Mouse (Mus musculus): ENCODE results near the gene Colq. TPM values are rescaled to one million over a fixed set of nuclear protein-coding genes. Genes with fewer than 3 reads are reported as not detected.

Gene Colq
- polyA plus RNA-seq, 1 experiment from 2014 or later, result 0.08 TPM

DNA sequence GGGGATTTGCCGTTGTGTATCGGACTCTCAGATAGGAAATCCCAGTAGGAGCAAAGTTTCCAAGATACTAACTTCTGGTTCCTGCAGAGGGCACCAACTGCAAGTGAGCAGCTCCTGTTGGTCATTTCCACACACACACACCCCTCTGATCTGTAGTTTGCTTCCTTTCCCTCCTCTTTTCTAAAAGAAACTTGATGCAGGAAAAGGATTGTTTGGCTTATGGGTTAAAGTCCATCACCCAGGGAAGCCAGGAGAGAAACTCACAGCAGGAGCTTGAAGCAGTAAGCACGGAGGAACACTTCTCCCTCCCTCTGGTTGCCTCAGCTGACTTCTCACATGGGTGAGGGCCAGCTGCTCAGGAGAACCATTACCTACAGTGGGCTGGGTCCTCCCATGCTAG lies 72.0 kb downstream of the Colq start:
- Histone ChIP-seq H3K9ac (ENCODE audit: low read length) (no peak overlapping the region), H3K36me3 (ENCODE audit: control insufficient read depth, insufficient read depth, low read length) (no peaks in the 10 kb centered on the region), H3K27me3 (replicated peaks; ENCODE audit: control insufficient read depth, insufficient read depth, low read length) (no peaks in the 10 kb centered on the region), H3K4me2 (ENCODE audit: low read length) (no peak overlapping the region), H3K4me1 (ENCODE audit: control insufficient read depth, insufficient read depth, low read length) (no peaks in the 10 kb centered on the region), H3K27ac (ENCODE audit: low read depth, low read length) (no peak overlapping the region), H3K9me3 (replicated peaks; ENCODE audit: control insufficient read depth, low read length) (0 out of 2 replicates have a peak, but pooled peaks cover 6% of the 10 kb centered on the region), H3K4me3 (ENCODE audit: low read depth, low read length) (no peak overlapping the region)
- WGBS, result 57% methylated on average over 3 of the region's 3 CpGs
- ATAC-seq (no peak), DNase-seq (ENCODE audit: low spot score) (no peak)

DNA sequence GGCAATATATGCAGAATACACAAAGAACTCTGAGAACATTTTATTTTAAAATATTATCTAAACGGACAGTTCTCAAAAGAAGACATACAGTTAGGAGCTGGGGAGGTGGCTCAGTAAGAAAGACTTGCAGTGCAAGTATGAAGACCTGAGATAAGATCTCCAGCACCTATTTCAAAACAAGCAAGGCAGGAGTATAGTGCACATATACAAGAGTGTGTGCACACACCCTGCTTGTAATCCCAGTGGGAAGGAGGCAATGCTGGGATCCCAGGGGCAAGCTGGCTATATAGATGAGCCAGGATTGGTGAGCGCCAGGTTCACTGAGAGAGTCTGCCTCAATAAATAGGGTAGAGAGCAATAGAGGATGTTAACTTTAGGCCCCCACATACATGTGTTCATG lies 75.2 kb downstream of the Colq start:
- no peak overlapping the region for H3K27ac ChIP-seq (ENCODE audit: low read depth, low read length)
- no peak overlapping the region for H3K9ac ChIP-seq (ENCODE audit: low read length)
- no peaks in the 10 kb centered on the region for H3K4me1 ChIP-seq (ENCODE audit: control insufficient read depth, insufficient read depth, low read length)
- no peaks in the 10 kb centered on the region for H3K27me3 ChIP-seq (replicated peaks; ENCODE audit: control insufficient read depth, insufficient read depth, low read length)
- no peak for ATAC-seq
- no peak for DNase-seq (ENCODE audit: low spot score)
- H3K9me3 ChIP-seq (replicated peaks; ENCODE audit: control insufficient read depth, low read length), result 0 out of 2 replicates have a peak, but pooled peaks cover 6% of the 10 kb centered on the region
- H3K36me3 ChIP-seq (ENCODE audit: control insufficient read depth, insufficient read depth, low read length), result no peaks in the 10 kb centered on the region
- WGBS, result 91% methylated on average over 2 of the region's 2 CpGs
- no peak overlapping the region for H3K4me2 ChIP-seq (ENCODE audit: low read length)
- no peak overlapping the region for H3K4me3 ChIP-seq (ENCODE audit: low read depth, low read length)

DNA sequence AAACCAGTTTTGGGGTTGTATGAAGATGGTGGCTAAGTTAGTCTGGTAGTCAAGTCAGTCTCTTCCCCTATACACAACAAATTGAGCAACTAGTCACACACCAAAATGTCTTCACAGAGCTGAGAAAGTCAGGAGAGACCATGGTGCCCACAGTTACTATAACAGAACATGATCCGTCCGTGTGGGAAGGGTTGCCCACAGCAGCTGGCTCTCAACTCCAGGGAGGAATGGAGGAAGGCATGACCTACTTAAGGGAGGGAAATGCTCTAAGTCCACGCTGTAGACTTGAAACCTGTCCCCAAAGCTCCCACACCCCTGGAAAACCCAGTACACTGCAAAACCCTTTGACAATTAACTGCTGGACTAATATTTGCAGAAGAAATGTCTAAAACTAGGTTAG lies 80.8 kb downstream of the Colq start:
- DNase-seq (ENCODE audit: low spot score) (no peak), ATAC-seq (no peak)
- Histone ChIP-seq H3K36me3 (ENCODE audit: control insufficient read depth, insufficient read depth, low read length) (peaks cover 45% of the 10 kb centered on the region), H3K4me2 (ENCODE audit: low read length) (no peak overlapping the region), H3K27ac (ENCODE audit: low read depth, low read length) (no peak overlapping the region), H3K4me3 (ENCODE audit: low read depth, low read length) (no peak overlapping the region), H3K9me3 (replicated peaks; ENCODE audit: control insufficient read depth, low read length) (0 out of 2 replicates have a peak, but pooled peaks cover 6% of the 10 kb centered on the region), H3K27me3 (replicated peaks; ENCODE audit: control insufficient read depth, insufficient read depth, low read length) (no peaks in the 10 kb centered on the region), H3K9ac (ENCODE audit: low read length) (no peak overlapping the region), H3K4me1 (ENCODE audit: control insufficient read depth, insufficient read depth, low read length) (no peaks in the 10 kb centered on the region)
- WGBS, result 94% methylated on average over 3 of the region's 3 CpGs

DNA sequence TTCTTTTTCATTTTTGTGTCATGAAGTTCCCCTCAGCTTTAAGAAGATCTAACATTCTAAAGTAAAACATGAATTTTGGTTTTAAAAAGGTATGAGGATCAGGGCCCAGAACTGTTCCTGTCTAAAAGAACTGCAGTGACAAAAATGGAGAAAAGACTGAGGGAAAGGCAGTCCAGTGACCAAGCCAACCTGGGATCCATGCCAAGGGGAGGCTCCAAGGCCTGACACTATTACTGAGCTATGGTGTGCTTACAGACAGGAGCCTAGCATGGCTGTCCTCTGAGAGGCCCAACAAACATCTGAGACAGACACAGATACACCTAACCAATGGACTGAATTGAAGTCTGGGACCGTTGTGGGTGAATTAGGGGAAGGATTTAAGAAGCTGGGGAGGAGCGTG lies 81.2 kb downstream of the Colq start:
- Histone ChIP-seq H3K4me3 (ENCODE audit: low read depth, low read length) (no peak overlapping the region), H3K36me3 (ENCODE audit: control insufficient read depth, insufficient read depth, low read length) (peaks cover 49% of the 10 kb centered on the region), H3K4me2 (ENCODE audit: low read length) (no peak overlapping the region), H3K27ac (ENCODE audit: low read depth, low read length) (no peak overlapping the region), H3K9me3 (replicated peaks; ENCODE audit: control insufficient read depth, low read length) (0 out of 2 replicates have a peak, but pooled peaks cover 6% of the 10 kb centered on the region), H3K9ac (ENCODE audit: low read length) (no peak overlapping the region), H3K4me1 (ENCODE audit: control insufficient read depth, insufficient read depth, low read length) (no peaks in the 10 kb centered on the region), H3K27me3 (replicated peaks; ENCODE audit: control insufficient read depth, insufficient read depth, low read length) (no peaks in the 10 kb centered on the region)
- no peak for ATAC-seq
- WGBS, result 88% methylated on average over 2 of the region's 2 CpGs
- DNase-seq (ENCODE audit: low spot score), result peak; percentile 9

DNA sequence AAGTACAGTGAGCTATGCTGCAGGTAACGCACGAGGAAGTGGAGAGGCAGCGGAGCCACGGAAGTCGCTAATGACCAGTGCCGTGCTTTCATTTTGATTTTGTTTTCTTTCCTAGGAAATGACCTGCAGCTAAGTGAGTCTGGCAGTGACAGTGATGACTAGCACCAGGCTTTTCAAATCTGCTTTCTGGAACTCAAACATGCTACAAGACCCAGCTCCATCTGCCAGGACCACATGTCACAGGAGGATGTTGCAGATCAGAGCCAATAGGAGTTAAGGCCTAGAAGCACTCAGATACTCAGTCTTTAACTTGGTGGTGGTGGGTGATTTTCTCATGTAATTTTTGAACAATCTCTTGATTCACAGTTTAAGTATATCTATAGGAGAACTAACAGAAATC lies 84.7 kb downstream of the Colq start:
- WGBS, result 95% methylated on average over 6 of the region's 6 CpGs
- Histone ChIP-seq H3K9ac (ENCODE audit: low read length) (no peak overlapping the region), H3K9me3 (replicated peaks; ENCODE audit: control insufficient read depth, low read length) (no peaks in the 10 kb centered on the region), H3K4me1 (ENCODE audit: control insufficient read depth, insufficient read depth, low read length) (no peaks in the 10 kb centered on the region), H3K36me3 (ENCODE audit: control insufficient read depth, insufficient read depth, low read length) (peaks cover 83% of the 10 kb centered on the region), H3K27ac (ENCODE audit: low read depth, low read length) (no peak overlapping the region), H3K4me3 (ENCODE audit: low read depth, low read length) (no peak overlapping the region), H3K4me2 (ENCODE audit: low read length) (no peak overlapping the region), H3K27me3 (replicated peaks; ENCODE audit: control insufficient read depth, insufficient read depth, low read length) (no peaks in the 10 kb centered on the region)
- DNase-seq (ENCODE audit: low spot score) (peak; percentile 42), ATAC-seq (no peak)

DNA sequence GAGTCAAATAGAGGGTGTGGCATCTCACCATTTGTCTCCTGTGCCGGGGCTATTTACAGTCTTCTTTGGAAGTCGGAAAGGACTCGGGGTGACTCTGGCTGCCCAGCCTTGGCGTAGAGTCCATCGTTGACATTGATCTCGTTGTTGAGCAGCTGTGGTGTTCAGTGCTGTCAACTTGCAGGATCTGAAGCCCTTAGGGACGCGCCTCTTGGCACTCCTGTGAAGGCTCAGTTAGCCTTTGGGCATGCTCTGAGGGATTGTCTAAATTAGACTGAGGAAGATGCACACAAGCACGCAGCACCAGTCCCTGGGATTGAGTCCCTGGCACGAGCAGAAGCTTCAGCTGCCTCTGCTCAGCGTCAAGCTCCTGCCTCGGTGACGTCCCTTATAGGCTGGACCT lies 87.7 kb downstream of the Colq start:
- Histone ChIP-seq H3K9ac (ENCODE audit: low read length) (no peak overlapping the region), H3K9me3 (replicated peaks; ENCODE audit: control insufficient read depth, low read length) (no peaks in the 10 kb centered on the region), H3K27ac (ENCODE audit: low read depth, low read length) (no peak overlapping the region), H3K36me3 (ENCODE audit: control insufficient read depth, insufficient read depth, low read length) (peaks cover 95% of the 10 kb centered on the region), H3K4me2 (ENCODE audit: low read length) (no peak overlapping the region), H3K27me3 (replicated peaks; ENCODE audit: control insufficient read depth, insufficient read depth, low read length) (no peaks in the 10 kb centered on the region), H3K4me3 (ENCODE audit: low read depth, low read length) (no peak overlapping the region), H3K4me1 (ENCODE audit: control insufficient read depth, insufficient read depth, low read length) (no peaks in the 10 kb centered on the region)
- 92% methylated on average over 13 of the region's 13 CpGs for WGBS
- DNase-seq (ENCODE audit: low spot score) (no peak), ATAC-seq (no peak)

DNA sequence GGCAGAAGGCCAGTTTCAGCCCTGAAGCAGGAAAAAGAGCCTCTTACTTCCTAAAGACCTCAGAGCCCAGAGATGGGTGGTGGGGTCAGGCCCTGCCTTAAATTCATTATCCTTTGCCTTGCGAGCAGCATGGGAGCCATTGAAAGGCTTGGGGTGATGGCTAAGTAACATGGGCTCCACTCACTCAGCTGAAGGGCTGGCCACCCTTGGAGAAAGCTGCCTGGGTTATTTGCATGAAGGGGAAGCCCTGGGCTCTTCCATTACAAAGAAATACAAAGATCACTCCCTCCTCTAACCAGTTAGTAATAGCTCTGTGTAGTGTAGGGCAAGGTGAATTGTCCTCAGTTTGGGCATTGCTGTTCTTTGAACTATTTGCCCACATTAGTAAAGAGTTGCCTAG lies 91.6 kb downstream of the Colq start:
- Histone ChIP-seq H3K4me2 (ENCODE audit: low read length) (no peak overlapping the region), H3K4me1 (ENCODE audit: control insufficient read depth, insufficient read depth, low read length) (peaks cover 11% of the 10 kb centered on the region), H3K9me3 (replicated peaks; ENCODE audit: control insufficient read depth, low read length) (no peaks in the 10 kb centered on the region), H3K36me3 (ENCODE audit: control insufficient read depth, insufficient read depth, low read length) (peaks cover 61% of the 10 kb centered on the region), H3K9ac (ENCODE audit: low read length) (no peak overlapping the region), H3K27me3 (replicated peaks; ENCODE audit: control insufficient read depth, insufficient read depth, low read length) (no peaks in the 10 kb centered on the region), H3K27ac (ENCODE audit: low read depth, low read length) (no peak overlapping the region), H3K4me3 (ENCODE audit: low read depth, low read length) (no peak overlapping the region)
- DNase-seq (ENCODE audit: low spot score), result no peak
- no peak for ATAC-seq
- 79% methylated on average over 1 of the region's 1 CpGs for WGBS

DNA sequence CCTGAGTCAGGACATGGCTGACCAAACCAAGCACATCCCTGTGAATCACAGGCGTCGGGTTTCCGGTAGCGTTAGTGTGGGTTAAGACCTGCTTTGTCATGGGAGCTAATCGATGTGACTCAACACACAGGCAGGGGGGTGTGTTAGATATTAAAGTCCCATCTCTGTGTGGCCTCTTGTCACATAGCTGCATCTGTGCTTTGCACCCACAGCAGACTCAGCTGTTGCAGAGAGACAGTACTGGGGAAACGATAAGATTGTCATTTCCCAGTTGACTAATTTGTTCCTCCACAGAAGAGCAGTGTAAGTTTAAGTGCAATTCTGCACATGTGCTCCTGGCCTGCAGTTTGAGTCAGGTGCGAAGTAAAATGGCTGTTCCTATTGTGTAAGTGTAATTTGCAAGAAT lies 94.9 kb downstream of the Colq start:
- Histone ChIP-seq H3K4me1 (ENCODE audit: control insufficient read depth, insufficient read depth, low read length) (peaks cover 18% of the 10 kb centered on the region), H3K9ac (ENCODE audit: low read length) (peak overlapping the region; percentile 91), H3K4me2 (ENCODE audit: low read length) (peak overlapping the region; percentile 97), H3K4me3 (ENCODE audit: low read depth, low read length) (peak overlapping the region; percentile 87), H3K27ac (ENCODE audit: low read depth, low read length) (no peak overlapping the region), H3K27me3 (replicated peaks; ENCODE audit: control insufficient read depth, insufficient read depth, low read length) (no peaks in the 10 kb centered on the region), H3K36me3 (ENCODE audit: control insufficient read depth, insufficient read depth, low read length) (peaks cover 46% of the 10 kb centered on the region), H3K9me3 (replicated peaks; ENCODE audit: control insufficient read depth, low read length) (no peaks in the 10 kb centered on the region)
- ATAC-seq (no peak), DNase-seq (ENCODE audit: low spot score) (no peak)
- 59% methylated on average over 7 of the region's 7 CpGs for WGBS

DNA sequence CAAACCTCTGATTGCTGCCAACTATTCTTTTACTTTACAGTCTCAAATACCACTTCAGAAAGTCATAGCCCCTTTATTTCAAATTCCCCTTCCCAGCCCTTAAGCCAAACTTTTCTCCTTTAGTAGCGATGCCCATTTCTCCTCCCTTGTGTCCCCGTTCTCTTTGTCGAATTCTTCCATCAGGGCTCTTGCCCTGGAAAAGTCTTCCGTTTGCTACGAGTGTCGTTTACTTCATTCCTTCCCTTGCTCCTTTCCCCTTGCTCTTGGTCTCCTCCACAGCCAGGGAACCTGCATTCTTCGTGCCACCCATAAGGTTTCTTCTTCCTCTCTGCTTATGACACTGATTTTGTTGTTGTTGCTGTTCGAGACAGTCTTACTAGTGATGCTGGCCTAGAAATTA lies 95.6 kb downstream of the Colq start:
- Histone ChIP-seq H3K9me3 (replicated peaks; ENCODE audit: control insufficient read depth, low read length) (no peaks in the 10 kb centered on the region), H3K36me3 (ENCODE audit: control insufficient read depth, insufficient read depth, low read length) (peaks cover 39% of the 10 kb centered on the region), H3K9ac (ENCODE audit: low read length) (peak overlapping the region; percentile 91), H3K27ac (ENCODE audit: low read depth, low read length) (peak overlapping the region; percentile 82; the same call in 1 of the 2 replicates), H3K4me3 (ENCODE audit: low read depth, low read length) (peak overlapping the region; percentile 87), H3K4me1 (ENCODE audit: control insufficient read depth, insufficient read depth, low read length) (peaks cover 18% of the 10 kb centered on the region), H3K27me3 (replicated peaks; ENCODE audit: control insufficient read depth, insufficient read depth, low read length) (no peaks in the 10 kb centered on the region), H3K4me2 (ENCODE audit: low read length) (peak overlapping the region; percentile 97)
- no peak for ATAC-seq
- DNase-seq (ENCODE audit: low spot score), result no peak
- 7% methylated on average over 8 of the region's 8 CpGs for WGBS

Measured in forebrain, embryonic 14.5 days (tissue).